Mouse (Mus musculus) erythroblast, embryonic 14.5 days (primary cell): Measurements from ENCODE around the gene Abcd4.

Experiments
- GATA1 ChIP-seq: IDR thresholded peaks from 2 replicates; pipeline ENCODE4 v1.6.1; 2012; ENCODE audit warnings: low read length, inconsistent platforms, mixed read lengths
- TAL1 ChIP-seq: IDR thresholded peaks from 3 replicates; pipeline ENCODE4 v1.6.1; 2012; ENCODE audit warnings: low read length, inconsistent platforms, mixed read lengths

GRCm38 (mm10) chr12:84614001-84614400 is 3.2 kb downstream of the Abcd4 start:
- TF ChIP-seq GATA1 (no peak), TAL1 (no peak)
